Mouse (Mus musculus): Measurements from ENCODE around the gene Chd5.

GRCm38 (mm10) chr4:152418229-152419060 lies 80.0 kb downstream of the Chd5 start:
- TF ChIP-seq CEBPB (IDR thresholded peaks at IDR 0.05; ENCODE audit: insufficient read depth, poor library complexity, severe bottlenecking), result no peak
- TF ChIP-seq POLR2A (IDR thresholded peaks at IDR 0.05; ENCODE audit: insufficient read length, low read depth), result no peak
- no peak for TF ChIP-seq SRF (IDR thresholded peaks at IDR 0.05; ENCODE audit: control insufficient read depth, insufficient read length, low read depth)
- TF ChIP-seq MYOG (IDR thresholded peaks at IDR 0.05; ENCODE audit: control insufficient read depth in 1 of 3, insufficient read depth in 1 of 3, insufficient read length in 2 of 3, low read depth in 2 of 3), result no peak
- no peak for TF ChIP-seq TCF12 (IDR thresholded peaks at IDR 0.05; ENCODE audit: insufficient read depth, poor library complexity, severe bottlenecking)

Measured in myocyte (in vitro differentiated cells).